ENCODE assay signal across 17 mouse cellular contexts in genomic region chr4:47103561-47103960, GRCm38 (mm10). TPM values are rescaled to one million over a fixed set of nuclear protein-coding genes. Genes with fewer than 3 reads are reported as not detected.
"Had no signal": no experiment of that assay in that cellular context is flagged by ENCODE, and none has a peak within 500 bp of the region (broad histone marks: within the 10 kb centered on the region; RNA-seq: fewer than 3 reads in every experiment).

No protein-coding gene starts in this region.

- H3K27ac ChIP-seq: lung, embryonic 15.5 days; macrophage; midbrain, embryonic 13.5 days; midbrain, embryonic 15.5 days; neural tube, embryonic 12.5 days had no signal

- H3K36me3 ChIP-seq: lung, embryonic 15.5 days; midbrain, embryonic 13.5 days; midbrain, embryonic 15.5 days; neural tube, embryonic 12.5 days had no signal

- DNase-seq: lung, adult 2 months; lung, postnatal 14 days; lung, postnatal 36 days; right cerebral cortex, postnatal 14 days; spleen, adult 18-20 months; thymus, adult 18-20 months; thymus, postnatal 14 days; thymus, postnatal 36 days had no signal

- ATAC-seq: lung, postnatal 0 days; midbrain, embryonic 13.5 days; midbrain, embryonic 15.5 days had no signal

- H3K4me3 ChIP-seq: lung, embryonic 15.5 days; megakaryocyte, embryonic 14.5 days; midbrain, embryonic 13.5 days; midbrain, embryonic 15.5 days; neural tube, embryonic 12.5 days had no signal

- H3K4me2 ChIP-seq: lung, embryonic 15.5 days; midbrain, embryonic 11.5 days; midbrain, embryonic 13.5 days; midbrain, embryonic 15.5 days; neural tube, embryonic 12.5 days had no signal

- H3K9ac ChIP-seq: lung, embryonic 15.5 days; midbrain, embryonic 13.5 days; midbrain, embryonic 15.5 days; neural tube, embryonic 12.5 days had no signal

- H3K4me1 ChIP-seq: lung, embryonic 15.5 days; megakaryocyte, embryonic 14.5 days; midbrain, embryonic 13.5 days; midbrain, embryonic 15.5 days; neural tube, embryonic 12.5 days had no signal

- H3K27me3 ChIP-seq: lung, embryonic 15.5 days; megakaryocyte, embryonic 14.5 days; midbrain, embryonic 13.5 days; midbrain, embryonic 15.5 days; neural tube, embryonic 12.5 days had no signal

- H3K9me3 ChIP-seq: lung, embryonic 15.5 days; midbrain, embryonic 13.5 days; midbrain, embryonic 15.5 days; neural tube, embryonic 12.5 days had no signal

RNA-seq across cellular contexts. Expression of gene Anks6, which starts 46.3 kb away (rescaled TPM):
- total RNA-seq: neutrophil, adult 5-6 weeks had no signal
